Mouse (Mus musculus): ENCODE measurements around the gene Otp.

GRCm38 (mm10) chr13:94869541-94869940 is 5.9 kb upstream of the Otp start:
- TF ChIP-seq GATA1 (IDR thresholded peaks at IDR 0.05; ENCODE audit: low read length), result no peak
- no peak for TF ChIP-seq TAL1 (IDR thresholded peaks at IDR 0.05; ENCODE audit: low read length)
